Mouse (Mus musculus): ENCODE measurements around the gene Sppl2b.
"Not testable (repeated sequence)": the region's sequence is repeated elsewhere in the genome, so short reads cannot be mapped to it uniquely, and the experiment has no call there.

The Sppl2b gene

DNA sequence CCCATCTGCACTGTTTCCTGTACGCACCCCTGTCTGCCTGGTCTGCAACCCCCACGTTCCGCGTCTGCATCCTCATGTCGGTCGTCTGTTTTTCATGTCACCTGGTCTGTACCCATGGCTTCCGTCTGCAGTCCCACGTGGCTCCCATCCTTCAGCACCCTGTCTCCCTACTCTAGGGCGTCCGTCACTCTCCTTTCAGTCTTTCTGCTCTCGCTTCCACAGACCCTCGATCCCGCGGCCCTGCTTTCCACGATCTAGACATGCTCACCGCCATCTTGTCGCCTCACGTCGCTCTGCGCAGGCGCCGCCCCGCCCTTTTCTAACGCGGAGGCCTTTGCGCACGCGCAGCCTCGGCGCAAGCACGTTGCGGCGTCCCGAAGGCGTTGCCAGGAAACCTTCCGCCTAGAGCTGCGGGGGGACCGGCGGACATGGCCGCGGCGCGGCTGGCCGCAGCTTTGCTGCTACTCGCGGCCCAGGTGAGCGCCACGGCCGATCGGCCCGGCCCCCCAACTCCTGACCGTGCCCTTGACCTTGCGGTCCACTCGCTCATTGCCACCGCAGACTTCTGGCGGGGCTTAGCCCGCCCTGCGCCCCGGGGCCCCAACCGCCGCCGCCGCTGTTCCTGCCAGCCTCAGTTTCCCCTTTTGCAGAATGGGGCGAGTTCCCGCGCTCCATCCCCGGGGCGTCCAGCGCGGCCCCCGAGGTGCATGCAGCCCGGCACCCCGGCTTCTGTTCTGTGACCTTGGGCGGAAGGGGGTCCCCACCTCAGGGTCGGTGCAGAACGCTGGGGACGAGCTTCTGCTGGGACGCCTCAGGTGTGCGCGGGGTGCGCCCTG, at the start of gene Sppl2b, which contains the start of gene Lsm7:
TSS of gene Sppl2b (plus strand) at position 363 of the 836 bp plus-strand sequence.
TSS of gene Lsm7 (minus strand) at position 297 of the 836 bp plus-strand sequence.
- peak; percentile 90 for DNase-seq (ENCODE audit: low read depth)

DNA sequence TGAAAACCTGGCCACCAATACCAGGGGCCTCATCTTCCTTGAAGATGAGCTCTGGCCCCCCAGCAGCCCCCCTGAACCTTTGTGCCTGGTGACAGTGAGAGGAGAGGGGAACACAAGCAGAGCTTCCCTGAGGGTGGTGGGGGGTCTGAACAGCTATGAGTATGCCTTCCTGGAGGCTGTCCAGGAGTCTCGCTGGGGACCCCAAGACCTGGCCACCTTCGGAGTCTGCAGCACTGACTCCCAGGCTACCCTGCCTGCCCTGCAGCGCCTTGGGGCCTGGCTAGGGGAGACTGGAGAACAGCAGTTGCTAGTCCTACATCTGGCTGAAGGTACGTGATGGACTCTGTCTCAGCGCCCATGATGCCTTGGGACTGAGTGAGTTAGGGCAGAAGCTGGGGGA, 49.8 kb upstream of the Sppl2b start:
- DNase-seq (ENCODE audit: low read depth), result no peak

DNA sequence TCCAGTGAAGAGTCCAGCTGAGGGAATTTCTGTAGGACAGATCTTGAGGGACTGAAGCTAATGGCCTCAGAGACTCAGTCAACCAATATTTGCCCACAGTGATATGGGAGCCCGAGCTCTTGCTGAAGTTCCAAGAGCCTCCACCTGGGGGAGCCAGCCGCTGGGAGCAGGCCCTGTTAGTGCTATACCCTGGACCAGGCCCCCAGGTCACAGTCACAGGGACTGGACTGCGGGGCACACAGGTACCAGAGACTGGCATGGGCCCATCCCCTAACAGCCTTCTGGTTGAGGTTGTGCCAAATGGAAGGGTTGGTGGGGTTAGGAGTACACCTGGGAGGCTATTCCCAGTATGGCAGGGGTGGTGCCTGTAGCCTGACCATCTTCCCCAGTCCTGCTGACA, 49.1 kb upstream of the Sppl2b start:
- DNase-seq (ENCODE audit: low read depth), result no peak

DNA sequence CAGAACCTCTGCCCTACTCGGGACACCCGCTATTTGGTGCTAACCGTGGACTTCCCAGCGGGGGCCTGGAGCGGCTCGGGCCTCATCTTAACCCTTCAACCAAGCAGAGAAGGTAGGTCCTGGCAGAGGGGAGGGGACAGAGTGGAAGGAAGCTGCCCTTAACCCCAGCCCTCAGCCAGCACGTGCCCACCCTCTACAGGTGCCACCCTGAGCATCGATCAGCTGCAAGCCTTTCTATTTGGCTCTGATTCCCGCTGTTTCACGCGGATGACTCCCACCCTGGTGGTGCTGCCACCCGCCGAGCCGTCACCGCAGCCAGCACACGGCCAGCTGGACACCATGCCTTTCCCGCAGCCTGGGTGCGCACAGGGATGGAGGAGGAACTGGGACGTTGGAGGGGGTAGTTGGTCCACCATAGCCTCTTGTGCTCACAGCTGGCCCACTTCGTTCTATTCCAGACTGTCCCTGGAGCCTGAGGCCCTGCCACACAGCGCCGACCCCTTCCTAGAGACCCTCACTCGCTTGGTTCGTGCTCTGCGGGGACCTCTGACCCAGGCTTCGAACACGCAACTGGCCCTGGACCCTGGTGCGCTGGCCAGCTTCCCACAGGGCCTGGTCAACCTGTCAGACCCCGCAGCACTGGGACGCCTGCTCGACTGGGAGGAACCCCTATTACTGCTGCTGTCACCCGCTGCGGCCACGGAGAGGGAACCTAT, 48.6 kb upstream of the Sppl2b start:
- no peak for DNase-seq (ENCODE audit: low read depth)

- no peak for DNase-seq (ENCODE audit: low read depth)
These were observed 47.9 kb upstream of the Sppl2b start for GRCm38 (mm10) chr10:80807057-80807627.

DNA sequence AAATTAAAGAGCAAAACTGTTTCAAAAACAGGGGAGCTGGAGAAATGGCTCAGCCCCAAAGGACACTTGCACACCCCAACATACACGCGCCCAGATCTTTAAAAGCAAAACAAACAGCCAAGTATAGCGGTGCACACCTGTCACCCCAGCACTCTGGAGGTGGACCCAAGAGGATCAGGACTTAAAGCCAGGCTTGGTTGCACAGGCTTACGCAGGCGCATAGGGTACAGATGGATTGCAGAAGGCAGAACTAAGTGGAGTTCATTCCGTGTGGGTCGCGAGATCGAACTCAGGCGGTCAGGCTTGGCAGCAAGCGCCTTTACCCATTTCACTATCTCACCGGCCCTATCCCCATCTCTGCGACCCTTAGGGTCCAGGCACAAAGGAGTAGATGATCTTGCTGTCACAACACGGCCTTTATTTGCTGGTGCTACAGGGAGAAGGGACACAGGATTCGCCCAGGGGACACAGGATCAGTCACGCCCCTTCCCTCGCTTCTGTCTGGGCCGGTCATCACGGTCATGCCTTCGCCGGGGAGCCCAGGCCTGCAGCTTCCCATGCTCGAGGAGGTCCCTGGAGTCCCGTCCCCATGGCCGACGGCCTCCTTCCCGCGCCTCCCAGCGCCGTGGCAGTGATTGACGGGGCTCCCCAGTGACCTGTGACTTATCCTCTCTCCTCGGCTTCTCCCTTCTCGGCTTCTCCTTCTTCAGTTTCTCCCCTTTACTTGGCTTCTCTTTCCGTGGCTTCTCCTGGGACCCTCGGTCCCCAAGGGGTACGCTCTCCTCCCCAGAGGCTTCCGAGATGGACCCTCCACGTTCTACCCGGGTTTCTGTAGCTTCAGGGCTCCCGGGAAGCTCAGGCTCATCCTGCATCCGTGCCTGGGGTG, 46.7 kb upstream of the Sppl2b start:
- no peak for DNase-seq (ENCODE audit: low read depth)

GRCm38 (mm10) chr10:80808985-80809632, 46.0 kb upstream of the Sppl2b start:
- DNase-seq (ENCODE audit: low read depth), result no peak

DNA sequence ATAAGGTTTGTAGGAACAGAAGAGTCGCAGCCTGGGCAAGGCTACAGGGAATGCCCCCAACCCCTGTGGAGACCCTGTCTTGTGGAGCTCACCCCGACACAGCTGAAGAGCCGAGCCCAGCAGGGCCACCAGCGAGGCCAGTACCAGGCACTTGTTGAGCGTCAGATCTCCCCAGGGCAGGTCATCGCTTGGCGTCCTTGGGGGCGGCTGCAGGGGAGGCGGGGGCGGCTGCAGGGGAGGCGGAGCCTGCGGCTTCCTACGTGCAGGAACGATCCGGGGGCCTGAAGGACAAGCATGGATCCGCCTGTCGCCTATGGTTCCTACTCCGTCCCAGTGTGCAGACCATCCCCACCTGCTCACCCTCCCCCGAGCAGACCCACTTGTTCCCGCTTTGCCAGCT, 45.0 kb upstream of the Sppl2b start:
- DNase-seq (ENCODE audit: low read depth), result no peak

DNA sequence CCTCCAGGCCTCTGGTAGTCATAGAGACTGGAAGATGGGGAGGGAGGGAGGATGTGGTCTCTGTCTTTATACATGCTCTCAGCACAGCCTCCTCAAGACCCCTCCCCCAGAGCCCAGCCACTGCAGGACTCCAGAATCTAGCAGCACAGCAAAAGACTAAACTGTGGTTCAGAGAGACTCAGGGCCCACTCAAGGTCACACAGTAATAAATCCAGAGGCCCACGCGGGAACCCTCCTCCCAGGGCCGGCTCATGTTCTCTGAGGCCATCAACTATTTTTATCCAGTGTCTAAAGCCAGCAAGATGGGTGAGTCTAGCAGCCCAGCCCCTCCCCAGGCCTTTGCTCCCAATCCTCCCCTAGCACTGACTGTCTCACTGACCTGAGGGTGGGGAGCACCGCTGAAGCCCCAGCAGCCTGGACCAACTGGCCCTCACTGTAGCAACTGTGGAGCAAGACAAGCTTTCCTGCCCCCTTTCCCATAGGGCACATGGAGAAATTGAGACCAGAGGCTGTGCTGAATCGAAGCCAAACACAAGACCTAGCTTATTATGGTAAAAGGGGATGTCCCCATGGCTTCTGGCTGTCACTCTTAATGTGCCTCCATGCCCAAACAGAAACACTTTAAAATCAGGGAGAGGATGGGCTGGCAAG, 42.6 kb upstream of the Sppl2b start:
- DNase-seq (ENCODE audit: low read depth), result no peak

GRCm38 (mm10) chr10:80813366-80813765, 41.7 kb upstream of the Sppl2b start, which contains the start of gene Jsrp1:
Gene Jsrp1 (minus strand): TSS chr10:80813498.
- DNase-seq (ENCODE audit: low read depth), result no peak

DNA sequence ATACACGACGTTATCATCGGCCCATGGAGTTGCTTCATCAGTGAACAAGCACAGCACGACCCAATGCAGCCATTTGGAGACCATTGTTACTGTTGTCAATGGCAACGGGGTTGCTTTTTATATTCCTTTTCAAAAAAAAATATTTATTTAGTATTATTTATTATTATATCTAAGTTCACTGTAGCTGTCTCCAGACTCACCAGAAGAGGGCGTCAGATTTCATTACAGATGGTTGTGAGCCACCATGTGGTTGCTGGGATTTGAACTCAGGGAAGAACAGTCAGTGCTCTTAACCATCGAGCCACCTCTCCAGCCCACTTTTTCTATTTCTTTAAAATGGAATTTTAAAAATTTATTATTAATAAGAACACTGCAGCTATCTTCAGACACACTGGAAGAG, 40.3 kb upstream of the Sppl2b start:
- no peak for DNase-seq (ENCODE audit: low read depth)

DNA sequence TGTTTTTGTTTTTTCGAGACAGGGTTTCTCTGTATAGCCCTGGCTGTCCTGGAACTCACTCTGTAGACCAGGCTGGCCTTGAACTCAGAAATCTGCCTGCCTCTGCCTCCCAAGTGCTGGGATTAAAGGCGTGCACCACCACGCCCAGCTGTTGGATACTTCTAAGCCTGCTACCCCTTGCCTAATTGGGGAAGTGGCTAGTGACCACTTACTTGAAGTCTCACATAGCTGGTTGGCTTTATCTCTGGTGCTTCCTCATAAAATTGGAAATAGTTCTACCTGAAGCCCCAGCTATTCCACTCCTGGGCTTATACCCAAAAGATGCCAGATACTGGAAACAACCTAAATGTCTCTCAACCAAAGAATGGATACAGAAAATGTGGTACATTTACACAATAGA, 38.8 kb upstream of the Sppl2b start:
- DNase-seq (ENCODE audit: low read depth), result not testable (repeated sequence)

DNA sequence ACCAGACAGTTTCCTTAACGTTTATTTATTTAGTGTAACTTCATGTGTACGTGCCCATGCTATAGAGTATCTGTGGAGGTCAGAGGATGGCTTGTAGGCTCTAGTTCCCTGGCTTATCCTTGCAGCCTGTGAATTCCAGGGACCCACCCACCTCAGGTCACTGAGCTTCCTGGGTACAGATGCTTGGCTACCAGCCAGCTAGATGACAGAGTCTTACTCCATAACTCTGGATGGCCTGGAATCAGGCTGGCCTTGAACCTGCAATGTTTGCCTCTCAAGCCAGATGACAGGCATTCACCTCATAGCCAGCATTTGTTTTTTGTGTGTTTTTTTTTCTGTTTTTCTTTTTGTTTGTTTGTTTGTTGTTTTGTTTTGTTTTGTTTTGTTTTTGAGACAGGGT, 37.9 kb upstream of the Sppl2b start:
- no peak for DNase-seq (ENCODE audit: low read depth)

DNA sequence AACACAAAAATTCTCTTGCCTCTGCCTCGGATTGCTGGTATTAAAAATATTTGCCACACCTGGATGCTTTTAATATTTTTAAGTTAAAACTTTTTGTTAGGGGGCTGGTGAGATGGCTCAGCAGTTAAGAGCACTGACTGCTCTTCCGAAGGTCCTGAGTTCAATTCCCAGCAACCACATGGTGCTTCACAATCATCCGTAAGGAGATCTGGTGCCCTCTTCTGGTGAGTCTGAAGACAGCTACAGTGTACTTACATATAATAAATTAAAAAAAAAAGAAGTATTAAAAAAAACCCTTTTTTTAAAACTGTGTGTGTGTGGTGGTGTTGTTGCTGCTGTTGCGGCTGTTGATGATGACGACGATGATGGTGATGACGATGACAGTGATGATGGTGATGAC, 37.1 kb upstream of the Sppl2b start:
- DNase-seq (ENCODE audit: low read depth), result not testable (repeated sequence)

- DNase-seq (ENCODE audit: low read depth), result no peak
These were observed 36.3 kb upstream of the Sppl2b start for GRCm38 (mm10) chr10:80818599-80819281.

DNA sequence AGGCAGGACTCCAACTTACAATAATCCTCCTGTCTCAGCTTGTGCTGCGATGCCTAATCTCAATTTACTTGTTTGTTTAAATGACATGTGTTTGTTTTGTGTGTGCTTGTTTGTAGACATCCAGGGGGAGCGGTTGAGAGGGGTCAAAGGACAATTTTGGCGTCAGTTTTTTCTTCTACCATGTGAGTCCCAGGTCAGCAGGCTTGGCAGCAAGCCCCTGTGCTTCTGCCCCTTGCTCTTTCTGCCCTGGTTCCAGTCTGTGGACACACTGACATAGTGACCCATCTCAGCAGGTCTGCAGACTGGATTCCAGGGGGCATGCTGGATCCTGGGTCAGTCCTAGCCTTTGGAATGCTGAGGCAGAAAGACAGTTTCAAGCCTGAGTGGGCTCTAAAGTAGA, 35.7 kb upstream of the Sppl2b start:
- DNase-seq (ENCODE audit: low read depth), result no peak

DNA sequence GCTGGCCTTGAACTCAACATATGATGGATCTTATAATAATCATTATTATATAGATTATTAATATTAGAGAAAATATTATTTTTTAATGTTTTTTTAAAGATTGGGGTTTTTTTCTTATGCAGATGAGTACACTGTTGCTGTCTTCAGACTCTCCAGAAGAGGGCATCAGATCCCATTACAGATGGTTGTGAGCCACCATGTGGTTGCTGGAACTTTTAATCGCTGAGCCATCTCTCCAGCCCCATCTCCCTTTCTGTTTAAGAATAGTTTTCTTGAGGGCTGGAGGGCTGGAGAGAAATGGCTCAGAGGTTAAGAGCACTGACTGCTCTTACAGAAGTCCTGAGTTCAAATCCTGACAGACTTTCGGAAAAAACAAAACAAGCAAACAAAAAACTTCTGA, 33.1 kb upstream of the Sppl2b start:
- no peak for DNase-seq (ENCODE audit: low read depth)

- DNase-seq (ENCODE audit: low read depth), result no peak
These were observed 32.5 kb upstream of the Sppl2b start for GRCm38 (mm10) chr10:80822528-80822927.

GRCm38 (mm10) chr10:80823316-80823715, 31.8 kb upstream of the Sppl2b start:
- no peak for DNase-seq (ENCODE audit: low read depth)

Data from fibroblast of lung, adult 2 months (primary cell).